Mouse (Mus musculus) liver, postnatal 0 days (tissue): ENCODE measurements at regions not wholly inside any gene's neighbourhood (a gene's known extent, or its start where the extent isn't known, plus 50 kb on each side); places are given as distances from the start of the nearest gene placed in this dataset.

ENCODE experiments used
- ATAC-seq: fragments of 200-750 bp; cut with Nextera tagmentation; 2 replicates; pipeline ENCODE4 v1.8.0; 2017; ENCODE audit warnings: mild to moderate bottlenecking, moderate library complexity
- DNase-seq: peaks from one replicate; pipeline ENCODE4 v3.0.0-alpha.2; 2016
- H3K27ac ChIP-seq: fragments of 300-500 bp; sonication (generic); 2 replicates; pipeline ENCODE4 v1.5.1; 2014; ENCODE audit warnings: antibody characterized with exemption, moderate library complexity, mild to moderate bottlenecking, low read depth
- H3K27me3 ChIP-seq: fragments of 300-500 bp; sonication (generic); 2 replicates; pipeline ENCODE4 v1.6.1; 2014; ENCODE audit warnings: low read length, control low read depth, mixed read lengths; ENCODE audit not compliant: insufficient read depth
- H3K36me3 ChIP-seq: fragments of 300-500 bp; sonication (generic); replicated peaks from 2 replicates; pipeline ENCODE4 v1.6.1; 2014; ENCODE audit warnings: mild to moderate bottlenecking, control low read depth, low read length, moderate library complexity, mixed read lengths; ENCODE audit not compliant: insufficient read depth
- H3K4me1 ChIP-seq: fragments of 300-500 bp; sonication (generic); 2 replicates; pipeline ENCODE4 v1.6.1; 2014; ENCODE audit warnings: antibody characterized with exemption, mild to moderate bottlenecking, control low read depth; ENCODE audit not compliant: insufficient read depth
- H3K4me2 ChIP-seq: fragments of 300-500 bp; sonication (generic); 2 replicates; pipeline ENCODE4 v1.6.1; 2014; ENCODE audit warnings: low read depth, mild to moderate bottlenecking, low read length, moderate library complexity, mixed read lengths
- H3K4me3 ChIP-seq: fragments of 300-500 bp; sonication (generic); 2 replicates; pipeline ENCODE4 v1.5.1; 2014; ENCODE audit warnings: low read depth, low read length
- H3K9ac ChIP-seq: fragments of 300-500 bp; sonication (generic); replicated peaks from 2 replicates; pipeline ENCODE4 v1.6.1; 2014; ENCODE audit warnings: mild to moderate bottlenecking, moderate library complexity
- H3K9me3 ChIP-seq: fragments of 300-500 bp; sonication (generic); 2 replicates; pipeline ENCODE4 v1.6.1; 2016; ENCODE audit warnings: mild to moderate bottlenecking, control low read depth, low read length, mixed read lengths
- CTCF ChIP-seq: sonication (generic); IDR thresholded peaks from 2 replicates; pipeline ENCODE4 v1.5.1; 2016; ENCODE audit warnings: antibody characterized with exemption, low read depth
- EP300 ChIP-seq: IDR thresholded peaks from 2 replicates; pipeline ENCODE4 v1.6.1; 2016; ENCODE audit warnings: antibody characterized with exemption, low read depth, mild to moderate bottlenecking
- WGBS: fragments of 180-500 bp; shearing (Covaris S2); extraction: QIAGEN DNeasy Blood & Tissue Kit; methylation state at CpG from one replicate; pipeline ENCODE4 v1.1.7; 2014; ENCODE audit not compliant: insufficient replicate concordance; 5-methylcytosine and 5-hydroxymethylcytosine counted together

DNA sequence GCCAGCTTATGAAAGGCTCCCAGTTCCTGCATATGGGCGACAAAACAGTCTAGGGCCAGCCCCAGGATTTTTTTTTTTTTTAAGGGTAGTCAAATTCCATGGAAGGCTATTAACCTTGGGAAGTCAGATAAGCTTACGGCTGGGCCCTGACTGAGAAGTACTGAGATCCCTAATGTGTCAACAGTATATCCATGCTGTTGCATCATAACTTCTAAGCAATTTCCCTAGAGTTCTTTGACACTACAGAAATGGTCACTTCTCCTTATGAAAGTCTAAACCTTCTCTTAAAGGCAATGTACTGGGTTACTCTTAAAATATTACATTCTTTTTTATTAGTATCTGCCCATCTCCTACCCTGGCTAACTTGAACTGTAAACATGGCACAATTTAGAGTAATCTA is 101.1 kb upstream of the Inhba start:
- TF ChIP-seq CTCF (no peak), EP300 (no peak)
- Histone ChIP-seq H3K4me3 (no peak overlapping the region), H3K36me3 (no peaks in the 10 kb centered on the region), H3K27ac (no peak overlapping the region), H3K27me3 (no peaks in the 10 kb centered on the region), H3K9ac (no peak overlapping the region), H3K4me1 (no peaks in the 10 kb centered on the region; the same call in 1 of the 2 replicates), H3K4me2 (no peak overlapping the region), H3K9me3 (no peaks in the 10 kb centered on the region)
- WGBS, result 45% methylated on average over 2 of the region's 2 CpGs
- ATAC-seq (no peak), DNase-seq (no peak)

DNA sequence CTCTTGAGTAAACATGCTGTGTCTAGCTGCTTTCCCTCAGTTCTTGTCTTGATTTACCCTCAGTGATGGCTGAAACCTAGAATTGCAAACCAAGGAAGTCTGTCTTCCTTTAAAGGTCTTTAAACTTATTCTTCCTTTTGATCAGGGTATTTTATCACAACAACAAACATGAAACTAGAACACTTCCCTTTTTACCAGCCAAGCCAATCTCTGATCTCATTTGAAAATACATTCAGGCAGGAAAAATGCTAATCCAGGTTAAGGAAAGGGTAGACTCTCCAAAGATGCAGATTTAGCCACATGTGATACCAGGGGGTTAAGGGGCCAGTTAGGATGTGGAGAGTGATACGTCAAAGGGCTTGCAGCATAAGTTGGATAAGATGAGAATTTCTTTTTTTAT is 100.4 kb upstream of the Inhba start:
- 94% methylated on average over 1 of the region's 1 CpGs for WGBS
- H3K36me3 ChIP-seq, result no peaks in the 10 kb centered on the region
- DNase-seq (no peak), ATAC-seq (no peak)
- H3K27me3 ChIP-seq, result no peaks in the 10 kb centered on the region
- no peak overlapping the region for H3K4me3 ChIP-seq
- no peak for TF ChIP-seq CTCF
- no peak for TF ChIP-seq EP300
- no peak overlapping the region for H3K9ac ChIP-seq
- H3K4me2 ChIP-seq, result no peak overlapping the region
- H3K9me3 ChIP-seq, result no peaks in the 10 kb centered on the region
- no peak overlapping the region for H3K27ac ChIP-seq
- H3K4me1 ChIP-seq, result no peaks in the 10 kb centered on the region; the same call in 1 of the 2 replicates

DNA sequence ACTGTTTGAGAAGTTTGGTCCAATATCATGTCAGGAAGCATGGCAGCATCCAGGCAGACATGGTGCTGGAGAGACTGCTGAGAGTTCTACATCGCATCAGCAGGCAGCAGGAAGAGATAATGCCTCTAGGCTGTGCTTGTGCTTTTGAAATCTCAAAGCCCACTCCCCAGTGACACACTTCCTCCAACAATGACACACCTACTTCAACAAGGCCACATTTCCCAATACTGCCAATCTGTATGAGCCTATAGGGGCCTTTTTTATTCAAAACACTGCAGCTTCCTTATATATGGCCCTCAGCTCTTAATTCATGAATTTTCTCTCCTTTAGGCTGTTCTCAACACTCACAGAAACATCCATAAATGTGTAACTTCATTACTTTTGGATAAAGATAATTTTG is 97.4 kb upstream of the Inhba start:
- no peaks in the 10 kb centered on the region for H3K9me3 ChIP-seq
- DNase-seq (no peak), ATAC-seq (no peak)
- H3K27ac ChIP-seq, result no peak overlapping the region
- H3K9ac ChIP-seq, result no peak overlapping the region
- 68% methylated on average over 1 of the region's 1 CpGs for WGBS
- no peak overlapping the region for H3K4me3 ChIP-seq
- H3K27me3 ChIP-seq, result no peaks in the 10 kb centered on the region
- H3K4me2 ChIP-seq, result no peak overlapping the region
- no peak for TF ChIP-seq CTCF
- no peak for TF ChIP-seq EP300
- H3K36me3 ChIP-seq, result no peaks in the 10 kb centered on the region
- no peaks in the 10 kb centered on the region; the same call in 1 of the 2 replicates for H3K4me1 ChIP-seq

DNA sequence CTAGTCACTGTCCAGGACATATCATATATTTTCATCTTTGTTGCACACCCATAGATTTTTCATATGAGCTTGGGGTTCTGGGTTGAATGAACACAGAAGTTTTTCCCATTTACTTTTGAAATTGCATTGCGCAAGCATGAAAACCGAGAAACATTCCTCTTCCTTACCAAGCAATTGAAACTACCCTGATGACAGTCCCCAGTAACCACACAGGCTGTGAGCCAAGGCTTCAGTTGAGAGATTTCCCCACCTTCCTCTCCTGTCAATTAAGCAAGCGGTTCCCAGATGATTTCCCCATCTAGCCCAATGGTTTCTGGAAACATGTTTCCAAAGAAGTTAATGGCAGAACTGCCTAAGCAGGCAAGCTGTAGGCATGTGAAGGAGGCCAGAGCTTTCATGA is 81.8 kb upstream of the Inhba start:
- DNase-seq (peak; percentile 29), ATAC-seq (peak; percentile 19; the same call in 1 of the 2 replicates)
- peak; percentile 53; the same call in 1 of the 2 replicates for TF ChIP-seq EP300
- TF ChIP-seq CTCF, result no peak
- Histone ChIP-seq H3K36me3 (no peaks in the 10 kb centered on the region), H3K27ac (no peak overlapping the region), H3K4me1 (no peaks in the 10 kb centered on the region), H3K27me3 (no peaks in the 10 kb centered on the region), H3K4me3 (no peak overlapping the region), H3K4me2 (no peak overlapping the region), H3K9me3 (no peaks in the 10 kb centered on the region), H3K9ac (no peak overlapping the region)
- 55% methylated on average over 3 of the region's 3 CpGs for WGBS

DNA sequence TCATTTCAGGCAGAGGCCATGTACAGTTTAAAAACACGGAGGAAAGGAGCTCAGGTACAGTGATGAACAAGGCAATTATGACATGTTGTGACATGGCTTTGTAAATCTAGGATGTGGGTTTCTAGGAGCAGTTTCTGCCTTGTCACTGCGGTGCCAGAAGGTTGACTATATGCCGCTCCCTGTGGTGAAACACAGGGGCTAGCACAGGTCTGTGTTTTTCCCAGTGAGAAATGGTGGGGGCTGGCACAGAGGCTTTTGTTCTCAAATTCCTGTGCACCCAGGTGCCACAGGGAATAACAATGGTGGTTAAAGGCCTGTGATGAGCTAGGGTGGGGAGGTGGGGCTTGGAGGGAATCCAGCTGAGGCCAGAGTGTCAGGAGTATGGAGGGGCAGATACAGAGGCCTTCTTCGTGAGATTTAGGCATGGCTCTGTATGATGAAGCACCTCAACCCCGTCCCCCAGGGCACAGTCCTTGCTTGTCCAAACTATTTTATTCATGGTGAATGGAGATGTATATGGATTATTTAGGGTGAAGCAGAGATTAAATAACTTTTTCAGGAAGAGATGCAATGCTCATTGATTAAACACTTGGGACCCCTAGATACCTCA is 80.0 kb upstream of the Inhba start:
- DNase-seq, result no peak
- WGBS, result 41% methylated on average over 5 of the region's 5 CpGs

DNA sequence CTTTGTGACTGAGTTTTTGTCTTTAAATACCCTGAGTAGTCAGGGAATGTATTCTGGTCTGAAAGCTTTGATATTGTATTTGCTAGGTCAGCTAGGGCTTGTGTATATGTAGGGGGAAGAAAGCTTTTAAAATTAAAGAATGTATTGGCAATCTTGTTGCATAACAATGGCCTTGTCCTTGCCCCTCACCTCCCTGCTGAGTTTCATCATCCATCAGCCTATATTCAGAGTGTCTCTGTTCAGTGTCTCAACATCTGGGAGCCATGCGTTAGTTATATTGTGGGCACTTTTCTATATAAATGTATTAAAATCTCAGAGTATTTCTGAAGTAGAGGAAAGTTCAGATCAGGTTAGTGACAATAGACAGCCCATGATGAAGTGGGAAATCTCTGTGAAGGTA is 76.0 kb upstream of the Inhba start:
- no peaks in the 10 kb centered on the region for H3K4me1 ChIP-seq
- no peak overlapping the region for H3K4me2 ChIP-seq
- no peaks in the 10 kb centered on the region for H3K36me3 ChIP-seq
- no peaks in the 10 kb centered on the region for H3K9me3 ChIP-seq
- no peak overlapping the region for H3K9ac ChIP-seq
- TF ChIP-seq CTCF, result no peak
- TF ChIP-seq EP300, result no peak
- H3K4me3 ChIP-seq, result no peak overlapping the region
- DNase-seq, result no peak
- 69% methylated on average over 1 of the region's 1 CpGs for WGBS
- no peaks in the 10 kb centered on the region for H3K27me3 ChIP-seq
- no peak overlapping the region for H3K27ac ChIP-seq
- no peak for ATAC-seq

More for the DNA sequence above, 80.0 kb upstream of the Inhba start:
- Histone ChIP-seq H3K4me2 (no peak overlapping the region), H3K4me3 (no peak overlapping the region), H3K9me3 (no peaks in the 10 kb centered on the region), H3K27ac (0 out of 2 replicates have a peak overlapping the region, but pooled peaks have one; percentile 22), H3K36me3 (no peaks in the 10 kb centered on the region), H3K9ac (no peak overlapping the region), H3K27me3 (no peaks in the 10 kb centered on the region), H3K4me1 (no peaks in the 10 kb centered on the region)
- no peak for TF ChIP-seq CTCF
- no peak for TF ChIP-seq EP300
- peak; percentile 27; the same call in 1 of the 2 replicates for ATAC-seq

DNA sequence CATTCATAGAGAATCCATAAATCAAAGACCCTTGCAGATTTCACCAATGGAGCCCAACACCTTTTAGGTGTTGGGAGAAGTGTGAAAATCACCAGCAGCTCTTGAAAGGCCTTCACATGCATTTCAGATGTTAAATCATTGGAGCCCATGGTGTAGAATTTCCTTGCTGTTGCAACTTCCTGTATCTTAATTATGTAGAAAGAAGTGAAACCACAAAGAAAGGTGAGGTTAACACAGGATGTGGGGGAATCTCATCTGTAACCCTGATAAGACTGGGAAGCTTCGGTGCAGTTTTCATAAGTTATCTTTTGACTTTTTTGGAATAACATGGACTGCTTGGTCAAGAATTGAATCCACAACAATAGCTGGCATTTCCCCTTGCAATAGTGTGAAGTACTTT is 75.5 kb upstream of the Inhba start:
- WGBS, result 30% methylated on average over 1 of the region's 1 CpGs
- no peak overlapping the region for H3K4me3 ChIP-seq

More for the DNA sequence above, 75.5 kb upstream of the Inhba start:
- H3K9me3 ChIP-seq, result no peaks in the 10 kb centered on the region
- H3K9ac ChIP-seq, result no peak overlapping the region
- no peak overlapping the region for H3K27ac ChIP-seq
- no peak overlapping the region for H3K4me2 ChIP-seq
- H3K4me1 ChIP-seq, result no peaks in the 10 kb centered on the region
- TF ChIP-seq EP300 (no peak), CTCF (no peak)
- H3K27me3 ChIP-seq, result no peaks in the 10 kb centered on the region
- no peak for DNase-seq
- no peak for ATAC-seq
- H3K36me3 ChIP-seq, result no peaks in the 10 kb centered on the region
